Mouse (Mus musculus): ENCODE measurements around the gene Eepd1. TPM values are rescaled to one million over a fixed set of nuclear protein-coding genes. Genes with fewer than 3 reads are reported as not detected.

The Eepd1 gene
- total and polyA plus RNA-seq, 3 experiments, result 0.85 to 1.6 TPM; not detected in 1

GRCm38 (mm10) chr9:25549130-25550060 is 68.0 kb downstream of the Eepd1 start:
- Histone ChIP-seq H3K36me3 (ENCODE audit: control insufficient read depth in 1 of 2, insufficient read depth in 2 of 2, low read length in 2 of 2) (peaks cover 0 to 3% of the 10 kb centered on the region in 2 experiments; a peak in 2 of 4 replicates), H3K9me3 (replicated peaks; ENCODE audit: insufficient read depth, low read length) (no peaks in the 10 kb centered on the region), H3K27me3 (ENCODE audit: control insufficient read depth in 1 of 2, insufficient read depth in 2 of 2, low read length in 2 of 2) (no peaks in the 10 kb centered on the region), H3K4me1 (ENCODE audit: control insufficient read depth in 1 of 2, insufficient read depth in 2 of 2, low read length in 2 of 2) (peaks cover 2 to 3% of the 10 kb centered on the region in 2 experiments), H3K79me2 (ENCODE audit: control insufficient read depth, insufficient read depth, low read length, poor library complexity) (no peaks in the 10 kb centered on the region), H3K9ac (ENCODE audit: control insufficient read depth, low read depth, low read length, poor library complexity, severe bottlenecking) (no peak overlapping the region), H3K27ac (ENCODE audit: control insufficient read depth, low read depth, low read length) (no peak overlapping the region), H3K4me3 (ENCODE audit: control insufficient read depth in 1 of 2, insufficient read depth in 1 of 2, low read depth in 2 of 2, low read length in 2 of 2) (peak overlapping the region; percentile 8 to 18; a peak in 2 of 4 replicates)
- TF ChIP-seq GATA1 (IDR thresholded peaks at IDR 0.05; ENCODE audit: low read depth, low read length), result peak; percentile 61
- TF ChIP-seq USF1 (IDR thresholded peaks at IDR 0.05; ENCODE audit: low read depth, low read length), result no peak
- no peak for TF ChIP-seq MAX (IDR thresholded peaks at IDR 0.05; ENCODE audit: low read length)
- TF ChIP-seq ETS1 (IDR thresholded peaks at IDR 0.05; ENCODE audit: low read depth, low read length), result peak; percentile 62
- no peak for TF ChIP-seq JUND (IDR thresholded peaks at IDR 0.05; ENCODE audit: low read depth, low read length)
- peak; percentile 21; the same call in 1 of the 2 replicates for TF ChIP-seq RCOR1 (IDR thresholded peaks at IDR 0.05; ENCODE audit: low read depth, low read length)
- peak; percentile 45; the same call in 1 of the 2 replicates for TF ChIP-seq ELF1 (IDR thresholded peaks at IDR 0.05; ENCODE audit: low read depth, low read length)
- peak; percentile 50 to 65; a peak in 3 of 4 replicates for TF ChIP-seq EP300 (IDR thresholded peaks at IDR 0.05; ENCODE audit: low read depth in 1 of 2, low read length in 2 of 2)
- peak; percentile 64 for TF ChIP-seq ZNF384 (IDR thresholded peaks at IDR 0.05; ENCODE audit: low read depth, low read length)
- TF ChIP-seq TAL1 (IDR thresholded peaks at IDR 0.05; ENCODE audit: low read length), result peak; percentile 29; the same call in 1 of the 2 replicates
- peak; percentile 47; the same call in 1 of the 2 replicates for TF ChIP-seq TCF12 (IDR thresholded peaks at IDR 0.05; ENCODE audit: low read depth, low read length)
- peak; percentile 66 for DNase-seq (ENCODE audit: low read depth, low spot score)

- Histone ChIP-seq H3K4me1 (ENCODE audit: control insufficient read depth in 1 of 2, insufficient read depth in 2 of 2, low read length in 2 of 2) (peaks cover 2 to 3% of the 10 kb centered on the region in 2 experiments), H3K9ac (ENCODE audit: control insufficient read depth, low read depth, low read length, poor library complexity, severe bottlenecking) (no peak overlapping the region), H3K36me3 (ENCODE audit: control insufficient read depth in 1 of 2, insufficient read depth in 2 of 2, low read length in 2 of 2) (peaks cover 0 to 3% of the 10 kb centered on the region in 2 experiments; a peak in 2 of 4 replicates), H3K27me3 (ENCODE audit: control insufficient read depth in 1 of 2, insufficient read depth in 2 of 2, low read length in 2 of 2) (no peaks in the 10 kb centered on the region), H3K79me2 (ENCODE audit: control insufficient read depth, insufficient read depth, low read length, poor library complexity) (no peaks in the 10 kb centered on the region), H3K4me3 (ENCODE audit: control insufficient read depth in 1 of 2, insufficient read depth in 1 of 2, low read depth in 2 of 2, low read length in 2 of 2) (no peak overlapping the region), H3K27ac (ENCODE audit: control insufficient read depth, low read depth, low read length) (no peak overlapping the region), H3K9me3 (replicated peaks; ENCODE audit: insufficient read depth, low read length) (no peaks in the 10 kb centered on the region)
- TF ChIP-seq NELFE (IDR thresholded peaks at IDR 0.05; ENCODE audit: low read depth, low read length) (no peak), MYB (IDR thresholded peaks at IDR 0.05; ENCODE audit: low read depth, low read length) (no peak), GATA1 (IDR thresholded peaks at IDR 0.05; ENCODE audit: low read depth, low read length) (no peak), E2F4 (IDR thresholded peaks at IDR 0.05; ENCODE audit: borderline replicate concordance, low read depth, low read length) (no peak), USF2 (IDR thresholded peaks at IDR 0.05; ENCODE audit: borderline replicate concordance in 1 of 2, insufficient read depth in 1 of 2, low read depth in 1 of 2, low read length in 2 of 2) (no peak), TBP (IDR thresholded peaks at IDR 0.05; ENCODE audit: low read depth, low read length) (no peak), POLR2AphosphoS2 (IDR thresholded peaks at IDR 0.05; ENCODE audit: low read length) (no peak), ZKSCAN1 (IDR thresholded peaks at IDR 0.05; ENCODE audit: low read depth, low read length) (no peak), KAT2A (conservative IDR thresholded peaks at IDR 0.05; ENCODE audit: low read depth, low read length) (no peak), GABPA (IDR thresholded peaks at IDR 0.05; ENCODE audit: low read depth, low read length) (no peak), MEF2A (IDR thresholded peaks at IDR 0.05; ENCODE audit: extremely low read depth, insufficient replicate concordance, low read depth, low read length, poor library complexity, severe bottlenecking) (no peak), BHLHE40 (IDR thresholded peaks at IDR 0.05; ENCODE audit: borderline replicate concordance, low read depth, low read length) (no peak), ZMIZ1 (IDR thresholded peaks at IDR 0.05; ENCODE audit: low read depth, low read length) (no peak), MAX (IDR thresholded peaks at IDR 0.05; ENCODE audit: low read length) (no peak)
- DNase-seq (ENCODE audit: low read depth, low spot score), result no peak
Measured at GRCm38 (mm10) chr9:25550196-25550595, 68.8 kb downstream of the Eepd1 start.
